Mouse (Mus musculus) midbrain, embryonic 10.5 days (tissue): ENCODE measurements around the gene Ubp1. TPM values are rescaled to one million over a fixed set of nuclear protein-coding genes. Genes with fewer than 3 reads are reported as not detected.

ENCODE experiments used
- DNase-seq: peaks from one replicate; pipeline ENCODE4 v3.0.0-alpha.2; 2017; ENCODE audit warnings: low spot score
- H3K27ac ChIP-seq: fragments of 300-500 bp; sonication (generic); replicated peaks from 2 replicates; pipeline ENCODE4 v1.5.1; 2016; ENCODE audit warnings: mild to moderate bottlenecking
- H3K27me3 ChIP-seq: fragments of 300-500 bp; sonication (generic); 2 replicates; pipeline ENCODE4 v1.6.1; 2016; ENCODE audit warnings: low read depth, mild to moderate bottlenecking; ENCODE audit not compliant: poor library complexity, severe bottlenecking
- H3K36me3 ChIP-seq: fragments of 300-500 bp; sonication (generic); 2 replicates; pipeline ENCODE4 v1.6.1; 2016; ENCODE audit warnings: mild to moderate bottlenecking, moderate library complexity
- H3K4me1 ChIP-seq: fragments of 300-500 bp; sonication (generic); 2 replicates; pipeline ENCODE4 v1.6.1; 2016
- H3K4me3 ChIP-seq: fragments of 300-500 bp; sonication (generic); 2 replicates; pipeline ENCODE4 v1.5.1; 2016; ENCODE audit warnings: mild to moderate bottlenecking, moderate library complexity
- H3K9me3 ChIP-seq: fragments of 300-500 bp; sonication (generic); replicated peaks from 2 replicates; pipeline ENCODE4 v1.6.1; 2016; ENCODE audit warnings: mild to moderate bottlenecking
- WGBS: fragments of 180-500 bp; shearing (Covaris S2); methylation state at CpG from one replicate; pipeline ENCODE4 v1.1.7; 2016; 5-methylcytosine and 5-hydroxymethylcytosine counted together
- polyA plus RNA-seq: library from polyadenylated mRNA; unstranded; fragments of >200 nt; fragmentation: Nextera tagmentation; extraction: Ambion mirVana; gene quantifications from 2 replicates; pipeline ENCODE4 v1.2.1, GENCODE M21; 2016

The Ubp1 gene
- polyA plus RNA-seq, 1 experiment from 2014 or later = 36.2 TPM

- no peak for DNase-seq
- Histone ChIP-seq H3K9me3 (peaks cover 5% of the 10 kb centered on the region; the same call in 1 of the 2 replicates), H3K36me3 (peaks cover 17% of the 10 kb centered on the region), H3K4me3 (no peak overlapping the region), H3K4me1 (no peaks in the 10 kb centered on the region), H3K27ac (no peak overlapping the region), H3K27me3 (no peaks in the 10 kb centered on the region)
- 57% methylated on average over 2 of the region's 2 CpGs for WGBS
These were observed 67.6 kb downstream of the Ubp1 start for GRCm38 (mm10) chr9:113998311-113998710.

GRCm38 (mm10) chr9:114006801-114007200, 76.1 kb downstream of the Ubp1 start:
- Histone ChIP-seq H3K4me3 (no peak overlapping the region), H3K27me3 (no peaks in the 10 kb centered on the region), H3K27ac (no peak overlapping the region), H3K4me1 (peaks cover 5% of the 10 kb centered on the region; the same call in 1 of the 2 replicates), H3K36me3 (peaks cover 8% of the 10 kb centered on the region), H3K9me3 (peaks cover 5% of the 10 kb centered on the region; the same call in 1 of the 2 replicates)
- 84% methylated on average over 9 of the region's 9 CpGs for WGBS
- no peak for DNase-seq

- peaks cover under 1% of the 10 kb centered on the region for H3K36me3 ChIP-seq
- H3K4me1 ChIP-seq = peaks cover 5% of the 10 kb centered on the region; the same call in 1 of the 2 replicates
- WGBS = 92% methylated on average over 9 of the region's 9 CpGs
- no peak overlapping the region for H3K27ac ChIP-seq
- no peaks in the 10 kb centered on the region for H3K27me3 ChIP-seq
- no peaks in the 10 kb centered on the region; the same call in 1 of the 2 replicates for H3K9me3 ChIP-seq
- DNase-seq = no peak
- H3K4me3 ChIP-seq = no peak overlapping the region
These were observed 77.2 kb downstream of the Ubp1 start for GRCm38 (mm10) chr9:114007850-114008350.

DNA sequence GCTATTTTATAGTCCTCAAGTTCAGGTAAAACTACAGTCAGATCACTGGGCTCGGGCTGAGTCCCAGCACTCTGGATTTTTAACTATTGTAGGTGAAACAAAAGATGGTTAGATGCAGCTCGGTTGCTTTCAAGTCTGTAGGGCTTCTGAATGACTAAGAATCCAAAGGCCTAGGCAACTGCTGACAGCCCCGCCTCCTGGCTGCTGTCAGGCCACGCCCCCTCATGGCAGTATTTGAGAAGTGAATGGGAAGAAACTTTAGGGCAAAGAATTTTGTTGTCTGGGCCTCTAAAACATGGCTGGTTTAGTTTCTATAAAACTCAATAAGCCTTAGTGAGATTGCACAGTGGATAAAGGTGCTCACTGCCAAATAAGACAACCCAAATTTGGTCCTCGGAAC, 78.8 kb downstream of the Ubp1 start:
- no peaks in the 10 kb centered on the region for H3K27me3 ChIP-seq
- peaks cover 5% of the 10 kb centered on the region; the same call in 1 of the 2 replicates for H3K4me1 ChIP-seq
- 43% methylated on average over 5 of the region's 5 CpGs for WGBS
- H3K27ac ChIP-seq = no peak overlapping the region
- H3K9me3 ChIP-seq = no peaks in the 10 kb centered on the region
- DNase-seq = no peak
- H3K4me3 ChIP-seq = no peak overlapping the region
- peaks cover 2% of the 10 kb centered on the region; the same call in 1 of the 2 replicates for H3K36me3 ChIP-seq

DNA sequence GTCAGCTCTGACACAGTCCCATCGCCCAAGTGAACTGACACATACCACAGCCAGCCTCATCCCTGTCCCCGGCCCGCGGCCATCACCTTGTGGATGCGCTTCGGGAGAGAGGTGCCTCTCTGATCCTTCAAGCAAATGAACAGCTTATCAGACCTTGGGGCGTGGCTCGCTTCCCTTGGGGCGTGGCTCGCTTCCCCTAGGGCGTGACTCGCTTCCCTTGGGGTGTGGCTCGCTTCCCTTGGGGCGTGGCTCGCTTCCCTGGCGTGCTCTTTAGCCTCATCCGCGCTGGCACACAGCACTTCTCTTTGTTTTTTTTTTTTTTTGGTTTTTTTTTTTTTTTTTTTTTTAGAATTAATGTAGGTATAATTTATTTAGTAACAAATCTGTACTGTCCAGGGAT, 80.5 kb downstream of the Ubp1 start:
- Histone ChIP-seq H3K9me3 (no peaks in the 10 kb centered on the region; the same call in 1 of the 2 replicates), H3K27ac (no peak overlapping the region), H3K4me1 (peaks cover 5% of the 10 kb centered on the region; the same call in 1 of the 2 replicates), H3K4me3 (no peak overlapping the region), H3K36me3 (peaks cover 5% of the 10 kb centered on the region; the same call in 1 of the 2 replicates), H3K27me3 (no peaks in the 10 kb centered on the region)
- no peak for DNase-seq
- 65% methylated on average over 18 of the region's 18 CpGs for WGBS

DNA sequence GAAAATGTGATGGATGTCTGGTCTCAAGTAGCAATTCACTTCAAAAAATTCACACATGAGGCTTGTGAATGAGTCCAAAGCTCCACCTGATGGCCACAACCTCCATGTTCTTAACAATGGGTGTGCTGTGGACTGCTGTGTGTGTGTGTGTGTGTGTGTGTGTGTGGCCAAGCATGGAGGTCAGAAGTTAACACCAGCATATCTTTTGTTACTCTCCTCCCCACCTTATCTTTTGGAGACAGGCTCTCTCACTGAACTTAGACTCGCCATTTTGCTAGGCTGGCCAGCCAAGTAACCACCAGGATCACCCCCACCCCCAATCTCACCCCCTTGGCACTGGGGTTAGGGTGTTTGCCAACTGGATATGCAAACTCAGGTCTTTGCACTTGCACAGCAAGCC, 83.3 kb downstream of the Ubp1 start:
- no peak overlapping the region for H3K27ac ChIP-seq
- H3K4me1 ChIP-seq = peaks cover 5% of the 10 kb centered on the region; the same call in 1 of the 2 replicates
- H3K36me3 ChIP-seq = peaks cover 6% of the 10 kb centered on the region; the same call in 1 of the 2 replicates
- no peak overlapping the region for H3K4me3 ChIP-seq
- 91% methylated on average over 1 of the region's 1 CpGs for WGBS
- DNase-seq = no peak
- H3K9me3 ChIP-seq = no peaks in the 10 kb centered on the region; the same call in 1 of the 2 replicates
- H3K27me3 ChIP-seq = no peaks in the 10 kb centered on the region

- Histone ChIP-seq H3K27me3 (no peaks in the 10 kb centered on the region), H3K36me3 (peaks cover 6% of the 10 kb centered on the region; the same call in 1 of the 2 replicates), H3K9me3 (no peaks in the 10 kb centered on the region; the same call in 1 of the 2 replicates), H3K4me1 (no peaks in the 10 kb centered on the region), H3K4me3 (no peak overlapping the region), H3K27ac (no peak overlapping the region)
- WGBS = 78% methylated on average over 4 of the region's 4 CpGs
- no peak for DNase-seq
These were observed 85.0 kb downstream of the Ubp1 start for GRCm38 (mm10) chr9:114015724-114016123.

- Histone ChIP-seq H3K27me3 (no peaks in the 10 kb centered on the region), H3K36me3 (peaks cover 6% of the 10 kb centered on the region; the same call in 1 of the 2 replicates), H3K4me1 (no peaks in the 10 kb centered on the region), H3K27ac (no peak overlapping the region), H3K4me3 (no peak overlapping the region), H3K9me3 (no peaks in the 10 kb centered on the region; the same call in 1 of the 2 replicates)
- DNase-seq = no peak
- 79% methylated on average over 4 of the region's 4 CpGs for whole genome bisulfite sequencing
These were observed 85.7 kb downstream of the Ubp1 start for GRCm38 (mm10) chr9:114016402-114016801.

DNA sequence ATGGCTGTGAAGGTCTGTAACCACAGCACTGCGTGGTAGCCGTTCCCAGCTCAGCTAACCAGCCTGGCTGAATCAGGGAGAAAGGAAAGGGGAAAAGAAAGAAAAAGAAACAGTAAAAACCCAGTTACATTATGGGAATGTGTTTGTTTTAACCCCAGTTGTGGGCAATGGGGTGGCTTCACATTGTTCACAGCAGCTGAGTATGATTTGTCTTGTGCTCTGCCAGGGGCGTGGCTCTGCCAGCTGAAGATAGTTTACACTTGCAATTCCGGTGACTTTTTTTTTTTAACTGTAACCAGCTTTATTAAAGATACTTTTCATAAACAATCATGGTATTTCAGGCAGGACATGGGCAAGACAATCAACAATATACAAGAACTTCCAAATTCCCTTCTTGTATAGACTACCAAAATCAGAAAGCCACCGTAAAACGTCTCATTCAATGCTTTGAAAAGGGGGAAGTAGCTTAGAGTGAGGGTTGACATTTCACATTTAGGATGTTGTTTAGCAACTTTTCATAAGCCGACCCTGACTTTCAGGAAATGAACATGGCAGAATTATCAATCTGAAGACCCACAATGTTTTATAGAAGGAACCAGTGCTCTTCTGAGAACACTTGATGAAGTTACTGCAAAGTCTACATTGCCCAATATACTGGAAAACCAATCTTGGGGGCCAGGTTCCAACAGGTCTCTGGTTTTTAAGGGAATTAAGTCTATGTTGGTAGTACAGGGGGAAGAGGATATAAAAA, 88.5 kb downstream of the Ubp1 start:
- Histone ChIP-seq H3K9me3 (no peaks in the 10 kb centered on the region; the same call in 1 of the 2 replicates), H3K4me3 (no peak overlapping the region), H3K4me1 (no peaks in the 10 kb centered on the region), H3K27me3 (no peaks in the 10 kb centered on the region), H3K36me3 (0 out of 2 replicates have a peak, but pooled peaks cover 4% of the 10 kb centered on the region), H3K27ac (no peak overlapping the region)
- DNase-seq = no peak
- 91% methylated on average over 7 of the region's 7 CpGs for WGBS

- Histone ChIP-seq H3K4me3 (no peak overlapping the region), H3K9me3 (no peaks in the 10 kb centered on the region), H3K27me3 (0 out of 2 replicates have a peak, but pooled peaks cover 9% of the 10 kb centered on the region), H3K27ac (no peak overlapping the region), H3K4me1 (peaks cover 17% of the 10 kb centered on the region), H3K36me3 (no peaks in the 10 kb centered on the region)
- 69% methylated on average over 4 of the region's 4 CpGs for WGBS
- DNase-seq = no peak
These were observed 91.4 kb downstream of the Ubp1 start for GRCm38 (mm10) chr9:114022141-114022540.

DNA sequence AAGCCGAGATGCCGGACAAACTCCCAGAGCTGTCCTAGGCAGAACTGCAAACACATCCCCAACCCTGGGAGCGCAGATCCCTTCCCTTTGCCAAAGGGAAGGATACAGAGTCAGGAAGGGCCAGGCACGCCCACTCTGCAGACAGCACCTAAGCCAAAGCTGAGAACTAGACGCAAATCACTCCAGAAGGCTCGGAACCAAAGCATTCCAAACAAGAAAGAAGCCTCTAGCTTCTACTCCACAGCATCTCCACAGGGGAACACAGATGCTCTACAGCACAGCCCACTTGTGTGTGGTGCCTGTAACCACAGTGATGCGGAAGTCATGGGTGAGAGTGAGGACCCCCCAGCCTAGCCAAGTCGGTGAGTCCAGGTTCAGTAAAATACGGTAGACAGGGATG, 94.4 kb downstream of the Ubp1 start:
- DNase-seq = no peak
- Histone ChIP-seq H3K27me3 (0 out of 2 replicates have a peak, but pooled peaks cover 9% of the 10 kb centered on the region), H3K4me1 (peaks cover 17% of the 10 kb centered on the region), H3K27ac (no peak overlapping the region), H3K36me3 (no peaks in the 10 kb centered on the region), H3K9me3 (no peaks in the 10 kb centered on the region), H3K4me3 (peak overlapping the region; percentile 75; the same call in 1 of the 2 replicates)
- 66% methylated on average over 9 of the region's 9 CpGs for WGBS

DNA sequence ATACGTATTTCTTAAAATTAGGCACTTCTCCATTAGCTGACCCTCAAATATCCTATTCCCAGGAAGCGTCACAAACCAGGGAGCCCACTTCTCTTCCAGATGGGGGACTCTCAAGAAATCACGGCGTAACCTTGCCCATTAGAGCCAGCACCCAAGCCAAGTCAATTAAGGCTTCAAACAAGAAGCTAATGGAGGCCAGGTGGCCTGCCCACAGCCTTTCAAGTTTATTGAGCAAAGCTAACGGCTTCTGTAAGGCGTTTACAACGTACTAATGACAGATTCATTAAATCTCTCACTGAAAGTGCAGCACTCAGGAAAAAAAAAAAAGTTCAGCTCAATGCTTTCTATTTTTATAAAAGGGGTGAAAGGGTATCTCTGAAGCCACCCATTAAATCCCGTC, 95.1 kb downstream of the Ubp1 start:
- H3K4me3 ChIP-seq = peak overlapping the region; percentile 75
- 0 out of 2 replicates have a peak, but pooled peaks cover 9% of the 10 kb centered on the region for H3K27me3 ChIP-seq
- peak overlapping the region; percentile 84 for H3K27ac ChIP-seq
- DNase-seq = no peak
- H3K9me3 ChIP-seq = no peaks in the 10 kb centered on the region
- H3K4me1 ChIP-seq = peaks cover 17% of the 10 kb centered on the region
- no peaks in the 10 kb centered on the region for H3K36me3 ChIP-seq
- WGBS = 32% methylated on average over 8 of the region's 8 CpGs
